Mouse (Mus musculus): ENCODE measurements around the gene Gnpda2. TPM values are rescaled to one million over a fixed set of nuclear protein-coding genes. Genes with fewer than 3 reads are reported as not detected.

Gene Gnpda2
- polyA plus RNA-seq (2011; ENCODE audit: insufficient read length, low read depth, missing spikeins), result 32.3 and 35.3 TPM in 2 replicates

DNA sequence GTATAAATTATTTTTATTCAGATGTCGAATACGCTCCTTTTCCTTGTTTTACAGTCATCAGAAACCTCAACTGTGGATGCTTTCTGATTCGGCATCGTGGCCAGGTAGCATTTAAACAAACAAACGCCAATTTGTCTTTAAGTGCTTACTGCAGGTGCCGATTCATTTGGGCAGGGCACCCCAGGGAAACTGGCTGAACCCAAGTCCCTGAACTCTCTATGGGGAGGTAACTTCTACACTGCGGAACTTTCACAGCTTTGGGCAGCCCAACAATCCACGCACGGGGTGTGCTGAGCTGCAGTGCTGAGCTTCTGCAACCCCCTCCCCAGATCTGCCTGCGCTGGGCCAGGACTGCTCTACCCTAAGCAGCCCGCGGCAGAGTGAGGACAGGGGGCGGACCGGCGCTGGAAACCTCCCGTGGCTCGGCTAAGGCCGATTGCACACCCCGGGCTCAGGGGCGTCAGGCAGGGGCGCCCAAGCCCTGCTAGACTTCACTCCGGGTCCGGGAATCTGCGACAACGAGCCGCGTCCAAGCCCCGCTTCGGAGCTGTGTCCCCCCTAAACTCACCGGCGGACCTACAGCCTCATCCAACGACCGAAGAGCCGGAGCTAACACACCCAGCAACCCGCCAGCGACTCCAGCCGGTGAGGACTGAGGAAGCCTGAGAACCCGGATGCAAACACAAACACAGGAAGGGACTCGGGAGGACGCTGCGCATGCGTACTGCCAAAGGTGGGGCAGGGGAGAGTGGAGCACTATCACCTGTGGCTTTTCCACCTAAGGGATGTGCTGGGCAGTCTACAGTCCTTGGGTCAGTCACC is at the start of gene Gnpda2:
TSS of gene Gnpda2 (minus strand) at position 701 of the 822 bp plus-strand sequence.
- Histone ChIP-seq H3K27ac (ENCODE audit: insufficient read depth, low read length) (no peak within 1 kb of the TSS), H3K4me1 (ENCODE audit: control insufficient read depth, insufficient read depth, low read length) (no peaks in the 10 kb centered on the region), H3K4me3 (ENCODE audit: insufficient read depth, low read length) (peak within 1 kb of the TSS; percentile 88)
- TF ChIP-seq POLR2A (IDR thresholded peaks at IDR 0.05; ENCODE audit: low read depth, low read length), result peak; percentile 92
- TF ChIP-seq CTCF (IDR thresholded peaks at IDR 0.05; ENCODE audit: borderline replicate concordance, insufficient read depth, low read length), result no peak

DNA sequence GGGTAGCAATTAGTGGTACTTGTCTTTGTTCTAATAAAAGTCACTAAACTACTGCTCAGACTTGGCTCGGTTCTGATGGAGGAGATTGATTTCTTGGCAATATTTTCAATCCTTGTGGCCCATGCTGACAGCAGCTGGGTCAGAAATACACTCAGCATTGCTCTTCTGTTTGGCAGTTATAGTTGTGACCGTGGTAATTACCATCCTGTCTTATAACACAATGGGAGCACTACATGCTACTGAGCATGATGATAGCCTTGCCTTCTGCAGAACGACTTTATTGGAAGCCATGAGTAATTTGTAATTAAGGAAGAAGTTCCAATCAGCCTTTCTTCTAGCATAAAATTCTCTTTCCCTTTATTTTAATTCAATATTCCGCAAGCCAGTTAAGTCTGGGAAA is 42.6 kb upstream of the Gnpda2 start:
- H3K4me1 ChIP-seq (ENCODE audit: control insufficient read depth, insufficient read depth, low read length), result no peaks in the 10 kb centered on the region
- no peak overlapping the region for H3K27ac ChIP-seq (ENCODE audit: insufficient read depth, low read length)
- no peak overlapping the region for H3K4me3 ChIP-seq (ENCODE audit: insufficient read depth, low read length)
- TF ChIP-seq CTCF (IDR thresholded peaks at IDR 0.05; ENCODE audit: borderline replicate concordance, insufficient read depth, low read length), result no peak
- TF ChIP-seq POLR2A (IDR thresholded peaks at IDR 0.05; ENCODE audit: low read depth, low read length), result no peak

DNA sequence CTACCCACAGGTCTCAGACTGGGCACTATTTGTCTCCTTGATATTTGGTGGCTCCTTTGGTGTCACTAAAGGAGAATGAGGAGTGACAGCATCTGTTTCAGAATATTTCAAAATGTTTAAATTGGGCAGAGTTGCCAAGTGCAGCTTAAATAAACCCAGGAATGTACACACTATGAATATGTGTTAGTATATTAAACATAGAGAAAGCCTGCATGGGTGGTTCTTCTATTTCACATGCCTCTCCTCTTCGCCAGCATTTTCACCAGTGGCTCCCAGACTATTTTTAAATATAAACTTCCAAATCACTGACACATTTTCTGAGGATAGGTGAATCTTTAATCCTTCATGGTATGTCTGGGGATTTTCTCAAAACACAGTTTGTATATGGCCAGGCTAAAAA is 28.8 kb upstream of the Gnpda2 start:
- Histone ChIP-seq H3K27ac (ENCODE audit: insufficient read depth, low read length) (no peak overlapping the region), H3K4me1 (ENCODE audit: control insufficient read depth, insufficient read depth, low read length) (no peaks in the 10 kb centered on the region), H3K4me3 (ENCODE audit: insufficient read depth, low read length) (no peak overlapping the region)
- TF ChIP-seq CTCF (IDR thresholded peaks at IDR 0.05; ENCODE audit: borderline replicate concordance, insufficient read depth, low read length), result no peak
- TF ChIP-seq POLR2A (IDR thresholded peaks at IDR 0.05; ENCODE audit: low read depth, low read length), result no peak

DNA sequence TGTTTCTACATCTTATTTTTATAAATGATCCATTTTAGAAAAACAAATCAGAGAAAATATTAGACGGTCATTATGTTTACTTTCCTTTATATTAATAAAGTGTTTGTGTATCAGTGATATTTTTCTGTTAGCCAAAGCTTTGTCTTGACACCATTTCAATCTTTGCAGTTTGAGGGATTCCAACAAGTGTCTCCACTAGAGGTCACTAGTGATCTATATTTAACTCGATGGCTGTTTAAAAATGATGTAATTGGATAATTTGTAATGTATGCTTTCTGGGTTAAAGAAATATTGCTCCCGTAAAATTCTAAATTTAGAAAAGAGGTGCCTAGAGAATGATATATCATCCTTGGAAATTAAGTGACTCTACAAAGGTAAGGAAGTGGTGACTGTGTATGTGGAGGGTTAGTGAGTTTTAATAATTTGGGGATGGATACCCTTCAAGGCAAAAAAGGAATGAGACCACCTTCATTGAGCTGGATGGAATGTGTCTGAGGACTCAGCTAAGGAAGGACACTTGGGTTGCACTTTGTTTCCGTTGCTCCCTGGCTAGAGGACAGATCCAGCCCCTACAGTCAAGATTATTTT is 21.2 kb upstream of the Gnpda2 start:
- H3K4me1 ChIP-seq (ENCODE audit: control insufficient read depth, insufficient read depth, low read length), result no peaks in the 10 kb centered on the region
- H3K4me3 ChIP-seq (ENCODE audit: insufficient read depth, low read length), result no peak overlapping the region
- no peak overlapping the region for H3K27ac ChIP-seq (ENCODE audit: insufficient read depth, low read length)
- TF ChIP-seq POLR2A (IDR thresholded peaks at IDR 0.05; ENCODE audit: low read depth, low read length), result no peak

DNA sequence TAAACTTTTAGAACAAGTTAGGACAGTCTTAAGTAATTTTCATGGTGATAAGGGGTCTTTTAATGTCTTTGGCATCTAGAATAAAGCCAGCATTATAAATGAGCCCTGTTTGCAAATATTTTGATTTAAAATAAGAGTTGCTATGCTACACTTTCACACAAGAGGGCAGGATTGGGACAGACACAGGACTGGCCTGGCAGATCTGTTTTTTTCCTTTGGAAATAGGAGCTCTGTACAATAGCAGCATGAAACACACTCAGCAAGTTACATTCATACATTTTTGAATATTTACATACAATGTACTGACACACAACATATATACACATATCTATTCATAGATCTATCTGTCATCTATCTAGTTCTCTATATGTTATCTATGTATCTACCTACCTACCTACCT is 8.9 kb upstream of the Gnpda2 start:
- TF ChIP-seq CTCF (IDR thresholded peaks at IDR 0.05; ENCODE audit: borderline replicate concordance, insufficient read depth, low read length) (no peak), POLR2A (IDR thresholded peaks at IDR 0.05; ENCODE audit: low read depth, low read length) (no peak)
- no peak overlapping the region for H3K27ac ChIP-seq (ENCODE audit: insufficient read depth, low read length)
- H3K4me1 ChIP-seq (ENCODE audit: control insufficient read depth, insufficient read depth, low read length), result no peaks in the 10 kb centered on the region
- H3K4me3 ChIP-seq (ENCODE audit: insufficient read depth, low read length), result no peak overlapping the region

DNA sequence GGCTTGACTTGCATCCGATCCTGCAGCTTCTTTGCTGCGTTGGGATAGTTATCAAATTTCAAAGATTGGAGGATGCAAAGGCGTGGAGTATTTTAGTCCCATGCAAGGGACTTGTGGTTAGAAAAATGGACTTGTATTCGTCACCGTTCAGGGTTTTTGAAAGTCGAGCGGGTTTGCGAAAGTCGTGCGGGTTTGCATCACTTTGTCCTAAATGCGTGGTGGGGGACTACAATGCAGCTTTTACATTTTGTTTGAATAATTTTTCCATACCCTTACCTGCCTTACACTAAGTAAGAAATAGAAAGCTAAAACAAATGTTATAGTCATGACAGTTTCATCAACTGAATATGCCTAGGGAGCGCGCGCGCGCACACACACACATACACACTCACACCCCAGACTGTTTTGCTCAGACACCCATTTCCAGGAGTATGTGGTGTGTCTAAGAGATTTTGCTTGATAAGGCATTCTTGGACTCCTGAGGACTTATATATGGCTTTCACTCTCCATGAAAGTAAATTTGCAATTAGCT is 34.7 kb downstream of the Gnpda2 start:
- H3K4me3 ChIP-seq (ENCODE audit: insufficient read depth, low read length), result peak overlapping the region; percentile 89
- H3K4me1 ChIP-seq (ENCODE audit: control insufficient read depth, insufficient read depth, low read length), result no peaks in the 10 kb centered on the region
- H3K27ac ChIP-seq (ENCODE audit: insufficient read depth, low read length), result peak overlapping the region; percentile 14; the same call in 1 of the 2 replicates
- TF ChIP-seq POLR2A (IDR thresholded peaks at IDR 0.05; ENCODE audit: low read depth, low read length), result no peak
- TF ChIP-seq CTCF (IDR thresholded peaks at IDR 0.05; ENCODE audit: borderline replicate concordance, insufficient read depth, low read length), result no peak

DNA sequence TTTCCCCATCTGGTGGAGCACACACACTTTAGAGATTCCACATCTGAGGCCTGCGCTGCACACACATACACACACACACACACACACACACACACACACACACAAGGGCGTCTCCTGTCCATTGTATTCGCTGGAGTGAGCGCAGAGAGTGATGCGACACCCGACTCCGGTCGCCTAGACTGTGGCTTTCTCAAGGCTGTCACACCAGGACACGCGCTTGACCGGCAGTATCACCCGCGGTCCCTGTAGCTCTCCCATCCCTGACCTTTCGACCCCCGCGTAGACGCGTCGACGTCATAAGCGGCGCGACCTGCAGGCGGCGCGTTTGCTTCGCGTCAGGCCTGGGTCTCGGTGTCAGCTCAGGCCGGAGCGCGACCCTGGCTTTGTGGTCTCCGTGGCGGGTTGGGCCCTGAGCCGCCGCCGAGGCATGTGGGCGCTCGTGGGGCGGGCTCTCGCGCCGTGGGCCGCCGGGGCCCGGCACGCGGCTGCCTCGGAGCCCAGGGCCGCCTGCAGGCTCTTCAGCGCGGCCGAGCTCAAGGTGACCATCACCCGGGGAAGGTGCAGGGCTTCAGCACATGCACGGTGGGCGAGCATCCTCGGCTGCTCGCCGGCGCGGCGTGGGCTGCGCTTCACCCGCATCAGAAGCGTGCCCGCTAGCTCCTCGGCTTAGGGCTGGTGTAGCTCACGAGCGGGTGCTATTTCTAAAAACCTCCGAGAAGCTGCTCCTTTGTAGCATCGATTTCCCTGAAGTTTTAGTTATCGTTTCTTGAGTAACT is 35.3 kb downstream of the Gnpda2 start, which contains the start of gene Guf1:
TSS of gene Guf1 (plus strand) at position 296 of the 776 bp plus-strand sequence.
- Histone ChIP-seq H3K27ac (ENCODE audit: insufficient read depth, low read length) (peak within 1 kb of the TSS; percentile 14; the same call in 1 of the 2 replicates), H3K4me1 (ENCODE audit: control insufficient read depth, insufficient read depth, low read length) (no peaks in the 10 kb centered on the region), H3K4me3 (ENCODE audit: insufficient read depth, low read length) (peak within 1 kb of the TSS; percentile 89)
- TF ChIP-seq POLR2A (IDR thresholded peaks at IDR 0.05; ENCODE audit: low read depth, low read length), result peak; percentile 88
- TF ChIP-seq CTCF (IDR thresholded peaks at IDR 0.05; ENCODE audit: borderline replicate concordance, insufficient read depth, low read length), result no peak

DNA sequence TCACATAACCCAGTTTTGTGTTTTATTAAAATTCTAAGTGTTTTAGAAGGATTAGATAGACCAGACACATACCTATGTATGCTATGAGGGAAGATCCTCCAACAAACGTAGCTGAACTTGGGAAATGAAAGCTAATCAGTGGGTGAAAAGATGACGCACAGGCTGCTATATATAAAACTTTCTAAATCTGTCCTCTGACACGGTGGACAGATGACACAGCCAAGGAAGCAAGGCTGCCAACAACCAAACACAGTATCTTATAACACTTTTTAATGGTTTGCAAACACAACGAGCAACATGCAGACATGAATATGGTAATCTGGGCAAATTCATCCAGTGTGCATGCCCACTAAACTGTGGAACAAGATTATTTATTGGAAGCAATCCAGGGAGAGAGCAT is 49.7 kb downstream of the Gnpda2 start, which contains the start of gene Yipf7:
TSS of gene Yipf7 (minus strand) at position 160 of the 400 bp plus-strand sequence.
- no peak for TF ChIP-seq CTCF (IDR thresholded peaks at IDR 0.05; ENCODE audit: borderline replicate concordance, insufficient read depth, low read length)
- no peak within 1 kb of the TSS for H3K4me3 ChIP-seq (ENCODE audit: insufficient read depth, low read length)
- no peaks in the 10 kb centered on the region for H3K4me1 ChIP-seq (ENCODE audit: control insufficient read depth, insufficient read depth, low read length)
- H3K27ac ChIP-seq (ENCODE audit: insufficient read depth, low read length), result no peak within 1 kb of the TSS

DNA sequence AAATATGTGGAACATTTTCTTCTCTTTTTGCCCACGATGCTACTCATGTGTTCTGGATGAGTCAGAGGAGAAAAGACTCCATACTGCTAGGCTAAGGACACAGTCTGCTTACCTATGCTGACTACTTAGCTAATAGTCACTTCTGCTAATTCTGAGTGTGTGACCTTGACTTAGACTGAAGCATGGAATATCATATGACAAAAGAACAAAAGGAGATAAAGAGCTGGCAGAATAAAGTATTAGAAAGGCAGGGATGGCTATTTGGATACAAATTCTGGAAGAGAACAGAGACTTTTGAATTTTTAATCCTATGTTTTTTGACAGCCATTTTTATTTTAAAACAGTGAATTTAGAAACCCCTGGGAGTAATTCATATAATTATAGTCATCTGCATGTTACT is 50.5 kb downstream of the Gnpda2 start:
- TF ChIP-seq CTCF (IDR thresholded peaks at IDR 0.05; ENCODE audit: borderline replicate concordance, insufficient read depth, low read length), result no peak
- no peak for TF ChIP-seq POLR2A (IDR thresholded peaks at IDR 0.05; ENCODE audit: low read depth, low read length)
- no peak overlapping the region for H3K4me3 ChIP-seq (ENCODE audit: insufficient read depth, low read length)
- H3K27ac ChIP-seq (ENCODE audit: insufficient read depth, low read length), result no peak overlapping the region
- no peaks in the 10 kb centered on the region for H3K4me1 ChIP-seq (ENCODE audit: control insufficient read depth, insufficient read depth, low read length)

All from embryonic fibroblast, embryonic 13.5 days (primary cell).